Mouse (Mus musculus) ES-E14 (cell line): ENCODE measurements around the gene 4933415F23Rik.

Source experiments
- CHD2 ChIP-seq: IDR thresholded peaks from 2 replicates; pipeline ENCODE4 v1.6.1; 2014; ENCODE audit warnings: mild to moderate bottlenecking, low read depth, low read length, inconsistent platforms
- HCFC1 ChIP-seq: IDR thresholded peaks from 2 replicates; pipeline ENCODE4 v1.6.1; 2012; ENCODE audit warnings: low read length, inconsistent platforms, borderline replicate concordance; ENCODE audit not compliant: insufficient read depth
- MAFK ChIP-seq: IDR thresholded peaks from 2 replicates; pipeline ENCODE4 v1.6.1; 2014; ENCODE audit warnings: mild to moderate bottlenecking, low read depth, low read length, inconsistent platforms; ENCODE audit not compliant: insufficient read depth
- ZC3H11A ChIP-seq: IDR thresholded peaks from 2 replicates; pipeline ENCODE4 v1.6.1; 2012; ENCODE audit warnings: low read depth, mild to moderate bottlenecking, inconsistent platforms, low read length, borderline replicate concordance
- ZNF384 ChIP-seq: IDR thresholded peaks from 2 replicates; pipeline ENCODE4 v1.6.1; 2012; ENCODE audit warnings: low read depth, low read length, inconsistent platforms

DNA sequence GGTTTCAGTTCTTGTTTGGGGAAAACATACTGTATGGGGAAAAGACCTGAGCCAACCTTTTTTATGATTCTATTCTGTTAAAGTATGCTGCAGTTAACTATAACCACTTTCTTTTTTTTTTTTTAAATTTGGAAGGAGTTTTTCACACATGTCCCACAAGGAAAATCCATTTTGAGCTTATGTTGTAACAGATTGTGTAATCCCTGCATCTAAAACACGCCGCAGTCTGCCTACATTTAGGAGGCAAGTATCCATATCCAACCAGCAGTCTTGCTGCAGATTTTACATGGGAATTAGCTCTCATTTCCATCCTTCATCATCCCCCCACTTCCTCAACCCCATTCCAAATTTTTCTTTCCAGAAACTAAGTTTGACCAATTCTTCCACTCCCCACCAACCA lies 3.6 kb downstream of the 4933415F23Rik start:
- no peak for TF ChIP-seq ZNF384
- no peak for TF ChIP-seq HCFC1
- no peak for TF ChIP-seq MAFK
- TF ChIP-seq ZC3H11A = no peak
- no peak for TF ChIP-seq CHD2
